Mouse (Mus musculus) stomach, embryonic 14.5 days (tissue): ENCODE measurements around the gene Sept7. TPM values are rescaled to one million over a fixed set of nuclear protein-coding genes. Genes with fewer than 3 reads are reported as not detected.

Experiments
- ATAC-seq: fragments of 200-750 bp; cut with Nextera tagmentation; 2 replicates; pipeline ENCODE4 v1.8.0; 2017; ENCODE audit warnings: low read depth, moderate TSS enrichment; ENCODE audit not compliant: insufficient number of reproducible peaks, insufficient read depth, low FRiP score
- H3K27ac ChIP-seq: fragments of 300-500 bp; sonication (generic); 2 replicates; pipeline ENCODE4 v1.5.1; 2014; ENCODE audit warnings: mild to moderate bottlenecking, low read length, moderate library complexity, mixed read lengths
- H3K27me3 ChIP-seq: fragments of 300-500 bp; sonication (generic); 2 replicates; pipeline ENCODE4 v1.6.1; 2014; ENCODE audit warnings: low read length, control low read depth, mixed read lengths; ENCODE audit not compliant: control insufficient read depth, insufficient read depth
- H3K36me3 ChIP-seq: fragments of 300-500 bp; sonication (generic); 2 replicates; pipeline ENCODE4 v1.6.1; 2014; ENCODE audit warnings: mild to moderate bottlenecking, control low read depth, low read length, moderate library complexity, mixed read lengths; ENCODE audit not compliant: control insufficient read depth, insufficient read depth
- H3K4me1 ChIP-seq: fragments of 300-500 bp; sonication (generic); 2 replicates; pipeline ENCODE4 v1.6.1; 2014; ENCODE audit warnings: low read length, control low read depth, mixed read lengths; ENCODE audit not compliant: control insufficient read depth, insufficient read depth
- H3K4me2 ChIP-seq: fragments of 300-500 bp; sonication (generic); replicated peaks from 2 replicates; pipeline ENCODE4 v1.6.1; 2014; ENCODE audit warnings: low read depth, low read length, control low read depth
- H3K4me3 ChIP-seq: fragments of 300-500 bp; sonication (generic); 2 replicates; pipeline ENCODE4 v1.5.1; 2014; ENCODE audit warnings: low read depth, low read length, control low read depth
- H3K9ac ChIP-seq: fragments of 300-500 bp; sonication (generic); replicated peaks from 2 replicates; pipeline ENCODE4 v1.6.1; 2014; ENCODE audit warnings: low read depth, mild to moderate bottlenecking, control low read depth, low read length, moderate library complexity, mixed read lengths
- H3K9me3 ChIP-seq: fragments of 300-500 bp; sonication (generic); 2 replicates; pipeline ENCODE4 v1.6.1; 2016; ENCODE audit warnings: low read depth, low read length, control low read depth; ENCODE audit not compliant: control insufficient read depth
- WGBS: fragments of 180-500 bp; shearing (Covaris S2); extraction: QIAGEN DNeasy Blood & Tissue Kit; methylation state at CpG from one replicate; pipeline ENCODE4 v1.1.7; 2014; 5-methylcytosine and 5-hydroxymethylcytosine counted together
- polyA plus RNA-seq: library from polyadenylated mRNA; unstranded; fragments of >200 nt; fragmentation: Nextera tagmentation; extraction: Ambion mirVana; gene quantifications from 2 replicates; pipeline ENCODE4 v1.2.1, GENCODE M21; 2014

Gene Sept7
- polyA plus RNA-seq, 1 experiment from 2014 or later, result 288 TPM

GRCm38 (mm10) chr9:25246508-25246907 lies 5.7 kb upstream of the Sept7 start:
- ATAC-seq, result no peak
- H3K9ac ChIP-seq, result no peak overlapping the region
- H3K4me3 ChIP-seq, result no peak overlapping the region
- no peak overlapping the region for H3K27ac ChIP-seq
- H3K36me3 ChIP-seq, result no peaks in the 10 kb centered on the region
- 87% methylated on average over 3 of the region's 3 CpGs for WGBS
- H3K4me1 ChIP-seq, result no peaks in the 10 kb centered on the region
- H3K9me3 ChIP-seq, result no peaks in the 10 kb centered on the region
- no peak overlapping the region for H3K4me2 ChIP-seq
- no peaks in the 10 kb centered on the region for H3K27me3 ChIP-seq

GRCm38 (mm10) chr9:25251174-25251573 lies 1.1 kb upstream of the Sept7 start:
- H3K9ac ChIP-seq, result peak overlapping the region; percentile 96
- peak overlapping the region; percentile 99 for H3K27ac ChIP-seq
- H3K4me3 ChIP-seq, result peak overlapping the region; percentile 99
- H3K4me1 ChIP-seq, result peaks cover 13% of the 10 kb centered on the region
- H3K9me3 ChIP-seq, result no peaks in the 10 kb centered on the region
- no peaks in the 10 kb centered on the region for H3K27me3 ChIP-seq
- no peak for ATAC-seq
- H3K36me3 ChIP-seq, result no peaks in the 10 kb centered on the region
- 5% methylated on average over 6 of the region's 6 CpGs for WGBS
- peak overlapping the region; percentile 78 for H3K4me2 ChIP-seq

GRCm38 (mm10) chr9:25251611-25252282 lies 492 bp upstream of the Sept7 start:
- peak; percentile 89 for ATAC-seq
- Histone ChIP-seq H3K36me3 (no peaks in the 10 kb centered on the region), H3K9ac (peak overlapping the region; percentile 96), H3K27ac (peak overlapping the region; percentile 99), H3K4me2 (peak overlapping the region; percentile 78), H3K27me3 (no peaks in the 10 kb centered on the region), H3K4me1 (peaks cover 13% of the 10 kb centered on the region), H3K9me3 (no peaks in the 10 kb centered on the region), H3K4me3 (peak overlapping the region; percentile 99)
- 1% methylated on average over 41 of the region's 41 CpGs for WGBS

- peak overlapping the region; percentile 99 for H3K4me3 ChIP-seq
- under 1% methylated on average over 49 of the region's 78 CpGs for WGBS
- no peaks in the 10 kb centered on the region for H3K36me3 ChIP-seq
- peak overlapping the region; percentile 99 for H3K27ac ChIP-seq
- H3K9me3 ChIP-seq, result no peaks in the 10 kb centered on the region
- peak overlapping the region; percentile 56 for H3K4me2 ChIP-seq
- H3K9ac ChIP-seq, result peak overlapping the region; percentile 96
- no peaks in the 10 kb centered on the region for H3K27me3 ChIP-seq
- H3K4me1 ChIP-seq, result peaks cover 13% of the 10 kb centered on the region
- ATAC-seq, result peak; percentile 35
Observed at GRCm38 (mm10) chr9:25252759-25253477, 679 bp downstream of the Sept7 start.

- H3K9me3 ChIP-seq, result no peaks in the 10 kb centered on the region
- peaks cover 13% of the 10 kb centered on the region for H3K4me1 ChIP-seq
- H3K4me3 ChIP-seq, result peak overlapping the region; percentile 99
- no peak for ATAC-seq
- 0% methylated on average over 3 of the region's 3 CpGs for WGBS
- peak overlapping the region; percentile 96 for H3K9ac ChIP-seq
- peak overlapping the region; percentile 99; the same call in 1 of the 2 replicates for H3K27ac ChIP-seq
- no peaks in the 10 kb centered on the region for H3K36me3 ChIP-seq
- H3K4me2 ChIP-seq, result peak overlapping the region; percentile 56
- H3K27me3 ChIP-seq, result no peaks in the 10 kb centered on the region
Observed at GRCm38 (mm10) chr9:25253478-25253824, 1.2 kb downstream of the Sept7 start.

GRCm38 (mm10) chr9:25260411-25260810 lies 8.2 kb downstream of the Sept7 start:
- WGBS, result 82% methylated on average over 3 of the region's 3 CpGs
- Histone ChIP-seq H3K4me1 (0 out of 2 replicates have a peak, but pooled peaks cover 3% of the 10 kb centered on the region), H3K9ac (no peak overlapping the region), H3K36me3 (no peaks in the 10 kb centered on the region), H3K27me3 (no peaks in the 10 kb centered on the region), H3K27ac (no peak overlapping the region), H3K9me3 (no peaks in the 10 kb centered on the region), H3K4me2 (no peak overlapping the region), H3K4me3 (no peak overlapping the region)
- no peak for ATAC-seq

- no peak overlapping the region for H3K4me3 ChIP-seq
Observed at GRCm38 (mm10) chr9:25260979-25261378, 8.7 kb downstream of the Sept7 start.

GRCm38 (mm10) chr9:25262087-25262486 lies 9.8 kb downstream of the Sept7 start:
- H3K4me2 ChIP-seq, result no peak overlapping the region
- 82% methylated on average over 1 of the region's 1 CpGs for WGBS
- no peaks in the 10 kb centered on the region for H3K4me1 ChIP-seq
- peaks cover 8% of the 10 kb centered on the region for H3K36me3 ChIP-seq
- H3K4me3 ChIP-seq, result no peak overlapping the region
- H3K27me3 ChIP-seq, result no peaks in the 10 kb centered on the region
- H3K27ac ChIP-seq, result no peak overlapping the region
- no peaks in the 10 kb centered on the region for H3K9me3 ChIP-seq
- no peak for ATAC-seq
- no peak overlapping the region for H3K9ac ChIP-seq

More at GRCm38 (mm10) chr9:25260979-25261378, 8.7 kb downstream of the Sept7 start:
- no peak for ATAC-seq
- Histone ChIP-seq H3K9me3 (no peaks in the 10 kb centered on the region), H3K4me2 (no peak overlapping the region), H3K27me3 (no peaks in the 10 kb centered on the region), H3K36me3 (peaks cover 3% of the 10 kb centered on the region), H3K27ac (no peak overlapping the region), H3K9ac (no peak overlapping the region), H3K4me1 (no peaks in the 10 kb centered on the region)
